Mouse (Mus musculus) C2C12 (cell line): ENCODE results near the gene Prune1. TPM values are rescaled to one million over a fixed set of nuclear protein-coding genes. Genes with fewer than 3 reads are reported as not detected.

ENCODE experiments used
- H3K27me3 ChIP-seq: one replicate; pipeline ENCODE4 v1.6.1; 2011; ENCODE audit not compliant: control insufficient read depth, insufficient read depth, insufficient read length
- H3K36me3 ChIP-seq: one replicate; pipeline ENCODE4 v1.6.1; 2011; ENCODE audit not compliant: control insufficient read depth, insufficient read depth
- H3K4me3 ChIP-seq: one replicate; pipeline ENCODE4 v1.5.1; 2011; ENCODE audit warnings: mild to moderate bottlenecking, control low read depth; ENCODE audit not compliant: poor library complexity, insufficient read depth, severe bottlenecking
- H3K79me2 ChIP-seq: one replicate; pipeline ENCODE4 v1.6.1; 2011; ENCODE audit not compliant: control insufficient read depth, insufficient read depth
- H3K79me3 ChIP-seq: one replicate; pipeline ENCODE4 v1.6.1; 2011; ENCODE audit warnings: low read depth, control low read depth
- H3ac ChIP-seq: one replicate; pipeline ENCODE3; 2011; ENCODE audit warnings: low read depth; ENCODE audit not compliant: control insufficient read depth, insufficient read length
- CEBPB ChIP-seq: IDR thresholded peaks from one replicate; pipeline ENCODE4 v1.6.1; 2011; ENCODE audit warnings: low read depth, mild to moderate bottlenecking, control low read depth, moderate library complexity
- CTCF ChIP-seq: IDR thresholded peaks from one replicate; pipeline ENCODE4 v1.5.1; 2011; ENCODE audit not compliant: control insufficient read depth, insufficient read depth, insufficient read length
- FOSL1 ChIP-seq: IDR thresholded peaks from one replicate; pipeline ENCODE4 v1.8.0; 2011; ENCODE audit warnings: mild to moderate bottlenecking, low read length; ENCODE audit not compliant: poor library complexity, insufficient read depth, severe bottlenecking
- MAX ChIP-seq: IDR thresholded peaks from one replicate; pipeline ENCODE4 v1.6.1; 2011; ENCODE audit warnings: mild to moderate bottlenecking, control low read depth
- MYOD1 ChIP-seq: IDR thresholded peaks from one replicate; pipeline ENCODE4 v1.6.1; 2011; ENCODE audit warnings: low read depth; ENCODE audit not compliant: control insufficient read depth, insufficient read length
- MYOG ChIP-seq: IDR thresholded peaks from one replicate; pipeline ENCODE4 v1.6.1; 2011; ENCODE audit not compliant: control insufficient read depth, insufficient read length; ENCODE audit errors: extremely low read depth
- USF1 ChIP-seq: IDR thresholded peaks from one replicate; pipeline ENCODE4 v1.6.1; 2011; ENCODE audit warnings: low read depth, mild to moderate bottlenecking, control low read depth, moderate library complexity
- polyA plus RNA-seq: library from polyadenylated mRNA; unstranded; fragments of >200 nt; fragmentation: generic; extraction: Trizol; gene quantifications from one replicate; pipeline ENCODE4 v1.2.1, GENCODE M21; 2012; ENCODE audit warnings: missing spikeins

Prune1 gene
- polyA plus RNA-seq, 1 experiment = 16.1 TPM

- H3K79me2 ChIP-seq = peaks cover 49% of the 10 kb centered on the region
- peaks cover 5% of the 10 kb centered on the region for H3K36me3 ChIP-seq
- peak overlapping the region; percentile 95 for H3ac ChIP-seq
- TF ChIP-seq USF1 (no peak), MAX (peak; percentile 66), CEBPB (no peak), MYOG (no peak), CTCF (no peak), FOSL1 (no peak), MYOD1 (no peak)
- H3K27me3 ChIP-seq = no peaks in the 10 kb centered on the region
- peaks cover 7% of the 10 kb centered on the region for H3K79me3 ChIP-seq
- peak overlapping the region; percentile 89 for H3K4me3 ChIP-seq
Measured at GRCm38 (mm10) chr3:95282865-95283588, 1.2 kb upstream of the Prune1 start.

GRCm38 (mm10) chr3:95282381-95282864 is 547 bp upstream of the Prune1 start:
- TF ChIP-seq CTCF = no peak
- TF ChIP-seq MAX = no peak
- no peak for TF ChIP-seq USF1
- TF ChIP-seq CEBPB = peak; percentile 43
- no peak for TF ChIP-seq FOSL1
- TF ChIP-seq MYOG = no peak
- TF ChIP-seq MYOD1 = no peak
- Histone ChIP-seq H3K4me3 (peak overlapping the region; percentile 89), H3K79me2 (peaks cover 51% of the 10 kb centered on the region), H3K79me3 (peaks cover 7% of the 10 kb centered on the region), H3K36me3 (no peaks in the 10 kb centered on the region), H3K27me3 (no peaks in the 10 kb centered on the region), H3ac (peak overlapping the region; percentile 95)

- peaks cover 56% of the 10 kb centered on the region for H3K79me2 ChIP-seq
- H3ac ChIP-seq = no peak overlapping the region
- peaks cover 6% of the 10 kb centered on the region for H3K79me3 ChIP-seq
- TF ChIP-seq FOSL1 = no peak
- TF ChIP-seq CEBPB = no peak
- TF ChIP-seq USF1 = no peak
- no peak for TF ChIP-seq MYOD1
- no peak for TF ChIP-seq MYOG
- TF ChIP-seq MAX = no peak
- no peak for TF ChIP-seq CTCF
- no peaks in the 10 kb centered on the region for H3K27me3 ChIP-seq
- H3K36me3 ChIP-seq = no peaks in the 10 kb centered on the region
- peak overlapping the region; percentile 89 for H3K4me3 ChIP-seq
Measured at GRCm38 (mm10) chr3:95280747-95281146, 1.1 kb downstream of the Prune1 start.

- Histone ChIP-seq H3K79me3 (peaks cover 3% of the 10 kb centered on the region), H3ac (no peak overlapping the region), H3K27me3 (no peaks in the 10 kb centered on the region), H3K4me3 (no peak overlapping the region), H3K79me2 (peaks cover 50% of the 10 kb centered on the region), H3K36me3 (no peaks in the 10 kb centered on the region)
- no peak for TF ChIP-seq CEBPB
- no peak for TF ChIP-seq USF1
- TF ChIP-seq MYOD1 = no peak
- no peak for TF ChIP-seq MAX
- no peak for TF ChIP-seq CTCF
- no peak for TF ChIP-seq FOSL1
- no peak for TF ChIP-seq MYOG
Measured at GRCm38 (mm10) chr3:95277149-95277551, 4.7 kb downstream of the Prune1 start.

GRCm38 (mm10) chr3:95276428-95276934 is 5.4 kb downstream of the Prune1 start:
- Histone ChIP-seq H3K79me2 (peaks cover 53% of the 10 kb centered on the region), H3K79me3 (peaks cover 3% of the 10 kb centered on the region), H3K4me3 (no peak overlapping the region), H3ac (no peak overlapping the region), H3K27me3 (no peaks in the 10 kb centered on the region), H3K36me3 (no peaks in the 10 kb centered on the region)
- TF ChIP-seq MAX = no peak
- no peak for TF ChIP-seq CEBPB
- TF ChIP-seq FOSL1 = no peak
- TF ChIP-seq MYOG = no peak
- TF ChIP-seq CTCF = no peak
- TF ChIP-seq USF1 = no peak
- TF ChIP-seq MYOD1 = no peak
